Mouse (Mus musculus) MEL (cell line): Measurements from ENCODE around the gene Acoxl.

Experiments used
- CHD2 ChIP-seq: IDR thresholded peaks from 2 replicates; pipeline ENCODE4 v1.6.1; 2011; ENCODE audit warnings: low read length, improper control_type of control experiment
- CTCF ChIP-seq, 3 experiments: IDR thresholded peaks in 2 of 3; conservative IDR thresholded peaks in 1 of 3; 2 replicates each; pipeline ENCODE4 v1.5.1; 2011 to 2012; ENCODE audit warnings: low read length in 3 of 3, low read depth in 2 of 3, mild to moderate bottlenecking in 2 of 3, improper control_type of control experiment in 1 of 3, inconsistent platforms in 1 of 3, mixed read lengths in 1 of 3, moderate library complexity in 1 of 3; ENCODE audit not compliant: control insufficient read depth in 1 of 3, insufficient read depth in 1 of 3, poor library complexity in 1 of 3, severe bottlenecking in 1 of 3
- GABPA ChIP-seq: IDR thresholded peaks from 2 replicates; pipeline ENCODE4 v1.6.1; 2012; ENCODE audit warnings: low read depth, mild to moderate bottlenecking, inconsistent platforms, low read length, improper control_type of control experiment, moderate library complexity
- HCFC1 ChIP-seq: IDR thresholded peaks from 2 replicates; pipeline ENCODE4 v1.6.1; 2012; ENCODE audit warnings: low read depth, mild to moderate bottlenecking, inconsistent platforms, low read length, improper control_type of control experiment, moderate library complexity
- KAT2A ChIP-seq: conservative IDR thresholded peaks from 2 replicates; pipeline ENCODE4 v1.6.1; 2012; ENCODE audit warnings: low read depth, low read length, improper control_type of control experiment, inconsistent platforms
- POLR2AphosphoS5 ChIP-seq: IDR thresholded peaks from 2 replicates; pipeline ENCODE4 v1.6.1; 2012; ENCODE audit warnings: low read depth, borderline replicate concordance, mild to moderate bottlenecking, inconsistent platforms, low read length, moderate library complexity, mixed read lengths

- TF ChIP-seq KAT2A (no peak), CHD2 (no peak), CTCF (IDR thresholded peaks at IDR 0.05 in 2 of 3, conservative IDR thresholded peaks at IDR 0.05 in 1 of 3; ENCODE audit: control insufficient read depth in 1 of 3, insufficient read depth in 1 of 3, low read depth in 2 of 3, low read length in 3 of 3, poor library complexity in 1 of 3, severe bottlenecking in 1 of 3) (no peak), GABPA (no peak), POLR2AphosphoS5 (no peak), HCFC1 (no peak)
Measured at GRCm38 (mm10) chr2:128138924-128139323, 300.2 kb downstream of the Acoxl start.
